Mouse (Mus musculus): ENCODE results near the gene Phf23.

DNA sequence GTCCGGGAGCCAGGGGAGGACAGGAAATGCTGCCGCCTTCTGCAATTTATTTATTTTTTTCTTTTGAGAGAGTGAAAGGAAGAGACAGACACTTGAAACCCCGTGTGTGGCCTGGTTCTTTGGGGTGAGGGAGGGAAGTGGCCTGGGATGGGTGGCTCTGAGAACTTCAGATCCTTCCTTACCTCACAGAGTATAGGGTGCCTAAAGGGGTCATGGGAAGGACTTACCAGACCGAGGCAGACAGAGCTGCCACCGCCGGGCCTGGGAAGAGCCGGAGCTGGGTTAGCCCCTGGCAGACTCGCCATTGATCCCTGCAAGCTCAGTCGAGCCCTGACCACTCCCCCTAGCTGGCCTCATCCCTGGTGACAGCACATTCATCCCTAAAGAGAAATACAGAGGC lies 49.9 kb downstream of the Phf23 start:
- TF ChIP-seq E2F4 (IDR thresholded peaks at IDR 0.05; ENCODE audit: insufficient read depth) (no peak), POLR2A (IDR thresholded peaks at IDR 0.05; ENCODE audit: insufficient read length, low read depth) (no peak), REST (IDR thresholded peaks at IDR 0.05; ENCODE audit: insufficient read depth, insufficient read length) (no peak)
